Comparison of ENCODE assay signal across 17 mouse cellular contexts in genomic region chr9:70833111-70833908, GRCm38 (mm10).
DNase-seq lines count a peak whose midpoint lies in the region; ATAC-seq and TF ChIP-seq lines count a peak whose summit lies in the region.
"Had no signal": no experiment of that assay in that cellular context is flagged by ENCODE, and none has a peak within 500 bp of the region (broad histone marks: within the 10 kb centered on the region; RNA-seq: fewer than 3 reads in every experiment).

No protein-coding gene starts in this region.

- H3K36me3 ChIP-seq in spleen, adult 2 months (ENCODE audit: control insufficient read depth, insufficient read depth, low read length), result no peaks in the 10 kb centered on the region
- no peaks in the 10 kb centered on the region for H3K36me3 ChIP-seq in liver, embryonic 15.5 days (replicated peaks)
- no peaks in the 10 kb centered on the region for H3K36me3 ChIP-seq in midbrain, embryonic 10.5 days
- H3K36me3 ChIP-seq: embryonic facial prominence, embryonic 13.5 days; forebrain, embryonic 15.5 days had no signal

- peak in 1 of 2 experiments; percentile 32 for DNase-seq in spleen, adult 2 months (ENCODE audit: low read depth in 1 of 2, low spot score in 2 of 2)
- no peak for DNase-seq in spleen, adult 12 weeks (ENCODE audit: low spot score)
- DNase-seq in spleen, postnatal 4 days (ENCODE audit: low spot score in 2 of 2), result peak; percentile 44 to 75
- no peak for DNase-seq in ovary, postnatal 14 days (ENCODE audit: low spot score)
- no peak for DNase-seq in urinary bladder, adult 2 months (ENCODE audit: low spot score)
- no peak for DNase-seq in kidney, postnatal 10 days
- DNase-seq in midbrain, embryonic 10.5 days (ENCODE audit: low spot score), result no peak
- DNase-seq: adrenal gland, adult 8-10 months; cerebellum, postnatal 14 days; gastrocnemius, postnatal 14 days; kidney, postnatal 25 days; lung, adult 18-20 months had no signal

- H3K9ac ChIP-seq in liver, embryonic 15.5 days, result peak overlapping the region; percentile 56; the same call in 1 of the 2 replicates
- H3K9ac ChIP-seq: embryonic facial prominence, embryonic 13.5 days; forebrain, embryonic 15.5 days had no signal

- no peak for TF ChIP-seq CTCF in spleen, adult 2 months (IDR thresholded peaks at IDR 0.05; ENCODE audit: extremely low read depth, insufficient read depth, insufficient read length, insufficient replicate concordance)

- no peaks in the 10 kb centered on the region for H3K27me3 ChIP-seq in spleen, adult 2 months (ENCODE audit: control insufficient read depth, insufficient read depth, low read length)
- H3K27me3 ChIP-seq in liver, embryonic 15.5 days, result no peaks in the 10 kb centered on the region
- no peaks in the 10 kb centered on the region for H3K27me3 ChIP-seq in midbrain, embryonic 10.5 days (ENCODE audit: low read depth, poor library complexity, severe bottlenecking)
- H3K27me3 ChIP-seq: embryonic facial prominence, embryonic 13.5 days; forebrain, embryonic 15.5 days had no signal

- H3K27ac ChIP-seq in spleen, adult 2 months (ENCODE audit: insufficient read depth, low read length), result peak overlapping the region; percentile 28
- H3K27ac ChIP-seq in liver, embryonic 15.5 days (replicated peaks), result peak overlapping the region; percentile 100
- no peak overlapping the region for H3K27ac ChIP-seq in midbrain, embryonic 10.5 days (replicated peaks)
- H3K27ac ChIP-seq: embryonic facial prominence, embryonic 13.5 days; forebrain, embryonic 15.5 days had no signal

- peaks cover 29% of the 10 kb centered on the region for H3K4me1 ChIP-seq in spleen, adult 2 months (ENCODE audit: control insufficient read depth, insufficient read depth, insufficient read length)
- H3K4me1 ChIP-seq in liver, embryonic 15.5 days (replicated peaks), result peaks cover 92% of the 10 kb centered on the region
- no peaks in the 10 kb centered on the region for H3K4me1 ChIP-seq in midbrain, embryonic 10.5 days
- H3K4me1 ChIP-seq: forebrain, embryonic 15.5 days had no signal

- peak overlapping the region; percentile 27; the same call in 1 of the 2 replicates for H3K4me2 ChIP-seq in liver, embryonic 15.5 days
- H3K4me2 ChIP-seq: embryonic facial prominence, embryonic 13.5 days; forebrain, embryonic 15.5 days had no signal

- H3K4me3 ChIP-seq in spleen, adult 2 months (ENCODE audit: extremely low read depth, insufficient read depth, insufficient read length), result no peak overlapping the region
- H3K4me3 ChIP-seq in liver, embryonic 15.5 days (replicated peaks), result no peak overlapping the region
- H3K4me3 ChIP-seq in midbrain, embryonic 10.5 days, result no peak overlapping the region
- H3K4me3 ChIP-seq: embryonic facial prominence, embryonic 13.5 days; forebrain, embryonic 15.5 days; left cerebral cortex, adult 2 months had no signal

- no peaks in the 10 kb centered on the region for H3K9me3 ChIP-seq in liver, embryonic 15.5 days (replicated peaks)
- no peaks in the 10 kb centered on the region; the same call in 1 of the 2 replicates for H3K9me3 ChIP-seq in midbrain, embryonic 10.5 days (replicated peaks)
- H3K9me3 ChIP-seq: embryonic facial prominence, embryonic 13.5 days; forebrain, embryonic 15.5 days had no signal

- WGBS in spleen, adult 2 months, result 28% methylated on average over 6 of the region's 6 CpGs
- 49% methylated on average over 6 of the region's 6 CpGs for WGBS in liver, embryonic 15.5 days (ENCODE audit: insufficient replicate concordance)
- 91% methylated on average over 6 of the region's 6 CpGs for WGBS in midbrain, embryonic 10.5 days

- no peak for TF ChIP-seq POLR2A in spleen, adult 2 months (IDR thresholded peaks at IDR 0.05; ENCODE audit: low read depth, low read length)

- ATAC-seq in liver, embryonic 15.5 days (ENCODE audit: insufficient read depth), result no peak
- ATAC-seq: forebrain, embryonic 15.5 days; inflammation-experienced regulatory T-cells, adult 6 months had no signal

Comparison
In these comparisons a context has a peak if more than half of its experiments do, and no peak if none do; other contexts are left out.
1. DNase-seq: peak in spleen, postnatal 4 days (2 of 2); none in spleen, adult 12 weeks (single experiment), ovary, postnatal 14 days (single experiment), urinary bladder, adult 2 months (single experiment), kidney, postnatal 10 days (single experiment) and midbrain, embryonic 10.5 days (single experiment).